Mouse (Mus musculus): ENCODE results near the gene Snx21. TPM values are rescaled to one million over a fixed set of nuclear protein-coding genes. Genes with fewer than 3 reads are reported as not detected.

Gene Snx21
- polyA plus RNA-seq, 1 experiment from 2014 or later = 13.9 TPM

- ATAC-seq (ENCODE audit: low FRiP score, low TSS enrichment) = no peak
- H3K27me3 ChIP-seq (ENCODE audit: control insufficient read depth, insufficient read depth, low read length) = no peaks in the 10 kb centered on the region
- no peak overlapping the region for H3K27ac ChIP-seq (replicated peaks)
- no peak overlapping the region for H3K4me2 ChIP-seq (replicated peaks; ENCODE audit: low read depth)
- peaks cover 9% of the 10 kb centered on the region; the same call in 1 of the 2 replicates for H3K36me3 ChIP-seq (ENCODE audit: control insufficient read depth, insufficient read depth, low read length)
- no peak for TF ChIP-seq EP300 (optimal IDR thresholded peaks at IDR 0.05)
- no peak overlapping the region for H3K9ac ChIP-seq (ENCODE audit: low read length)
- H3K9me3 ChIP-seq (ENCODE audit: control insufficient read depth, low read length) = no peaks in the 10 kb centered on the region
- DNase-seq (ENCODE audit: low spot score) = no peak
- no peak overlapping the region for H3K4me3 ChIP-seq (ENCODE audit: low read depth, low read length)
- 81% methylated on average over 6 of the region's 6 CpGs for WGBS
- H3K4me1 ChIP-seq (replicated peaks; ENCODE audit: control insufficient read depth, insufficient read depth) = 0 out of 2 replicates have a peak, but pooled peaks cover 2% of the 10 kb centered on the region
Measured at GRCm38 (mm10) chr2:164821060-164821459, 35.4 kb downstream of the Snx21 start.

- Histone ChIP-seq H3K9me3 (ENCODE audit: control insufficient read depth, low read length) (no peaks in the 10 kb centered on the region), H3K27ac (replicated peaks) (peak within 1 kb of the TSS; percentile 81), H3K4me3 (ENCODE audit: low read depth, low read length) (peak within 1 kb of the TSS; percentile 71), H3K4me2 (replicated peaks; ENCODE audit: low read depth) (peak within 1 kb of the TSS; percentile 71), H3K36me3 (ENCODE audit: control insufficient read depth, insufficient read depth, low read length) (peaks cover 15% of the 10 kb centered on the region; the same call in 1 of the 2 replicates), H3K27me3 (ENCODE audit: control insufficient read depth, insufficient read depth, low read length) (no peaks in the 10 kb centered on the region), H3K9ac (ENCODE audit: low read length) (peak within 1 kb of the TSS; percentile 64), H3K4me1 (replicated peaks; ENCODE audit: control insufficient read depth, insufficient read depth) (0 out of 2 replicates have a peak, but pooled peaks cover 2% of the 10 kb centered on the region)
- under 1% methylated on average over 32 of the region's 32 CpGs for WGBS
- DNase-seq (ENCODE audit: low spot score) (peak; percentile 98), ATAC-seq (ENCODE audit: low FRiP score, low TSS enrichment) (peak; percentile 99)
- no peak for TF ChIP-seq EP300 (optimal IDR thresholded peaks at IDR 0.05)
- TF ChIP-seq CTCF (IDR thresholded peaks at IDR 0.05; ENCODE audit: low read depth) = peak; percentile 18
Measured at GRCm38 (mm10) chr2:164822636-164823165, 37.1 kb downstream of the Snx21 start, which contains the start of gene Zswim1. Zswim1 (plus strand) TSS chr2:164822686.

- no peaks in the 10 kb centered on the region for H3K27me3 ChIP-seq (ENCODE audit: control insufficient read depth, insufficient read depth, low read length)
- 0 out of 2 replicates have a peak, but pooled peaks cover 2% of the 10 kb centered on the region for H3K4me1 ChIP-seq (replicated peaks; ENCODE audit: control insufficient read depth, insufficient read depth)
- peak overlapping the region; percentile 71 for H3K4me2 ChIP-seq (replicated peaks; ENCODE audit: low read depth)
- ATAC-seq (ENCODE audit: low FRiP score, low TSS enrichment) (peak; percentile 35), DNase-seq (ENCODE audit: low spot score) (peak; percentile 43)
- H3K9ac ChIP-seq (ENCODE audit: low read length) = peak overlapping the region; percentile 64
- H3K4me3 ChIP-seq (ENCODE audit: low read depth, low read length) = peak overlapping the region; percentile 71
- peaks cover 16% of the 10 kb centered on the region; the same call in 1 of the 2 replicates for H3K36me3 ChIP-seq (ENCODE audit: control insufficient read depth, insufficient read depth, low read length)
- H3K9me3 ChIP-seq (ENCODE audit: control insufficient read depth, low read length) = no peaks in the 10 kb centered on the region
- TF ChIP-seq CTCF (IDR thresholded peaks at IDR 0.05; ENCODE audit: low read depth) (peak; percentile 24; the same call in 1 of the 2 replicates), EP300 (optimal IDR thresholded peaks at IDR 0.05) (no peak)
- H3K27ac ChIP-seq (replicated peaks) = peak overlapping the region; percentile 81
- 1% methylated on average over 10 of the region's 10 CpGs for WGBS
Measured at GRCm38 (mm10) chr2:164823181-164823585, 37.6 kb downstream of the Snx21 start.

GRCm38 (mm10) chr2:164823969-164824368 is 38.3 kb downstream of the Snx21 start:
- H3K4me2 ChIP-seq (replicated peaks; ENCODE audit: low read depth) = no peak overlapping the region
- no peak overlapping the region for H3K9ac ChIP-seq (ENCODE audit: low read length)
- DNase-seq (ENCODE audit: low spot score) = no peak
- ATAC-seq (ENCODE audit: low FRiP score, low TSS enrichment) = no peak
- no peaks in the 10 kb centered on the region for H3K9me3 ChIP-seq (ENCODE audit: control insufficient read depth, low read length)
- 90% methylated on average over 4 of the region's 4 CpGs for WGBS
- no peak overlapping the region for H3K4me3 ChIP-seq (ENCODE audit: low read depth, low read length)
- TF ChIP-seq EP300 (optimal IDR thresholded peaks at IDR 0.05) = no peak
- TF ChIP-seq CTCF (IDR thresholded peaks at IDR 0.05; ENCODE audit: low read depth) = no peak
- H3K36me3 ChIP-seq (ENCODE audit: control insufficient read depth, insufficient read depth, low read length) = peaks cover 16% of the 10 kb centered on the region; the same call in 1 of the 2 replicates
- no peak overlapping the region for H3K27ac ChIP-seq (replicated peaks)
- H3K4me1 ChIP-seq (replicated peaks; ENCODE audit: control insufficient read depth, insufficient read depth) = 0 out of 2 replicates have a peak, but pooled peaks cover 2% of the 10 kb centered on the region
- H3K27me3 ChIP-seq (ENCODE audit: control insufficient read depth, insufficient read depth, low read length) = no peaks in the 10 kb centered on the region

GRCm38 (mm10) chr2:164825521-164825920 is 39.9 kb downstream of the Snx21 start:
- Histone ChIP-seq H3K27ac (replicated peaks) (no peak overlapping the region), H3K36me3 (ENCODE audit: control insufficient read depth, insufficient read depth, low read length) (peaks cover 16% of the 10 kb centered on the region; the same call in 1 of the 2 replicates), H3K27me3 (ENCODE audit: control insufficient read depth, insufficient read depth, low read length) (no peaks in the 10 kb centered on the region), H3K9ac (ENCODE audit: low read length) (no peak overlapping the region), H3K4me2 (replicated peaks; ENCODE audit: low read depth) (no peak overlapping the region), H3K4me1 (replicated peaks; ENCODE audit: control insufficient read depth, insufficient read depth) (0 out of 2 replicates have a peak, but pooled peaks cover 2% of the 10 kb centered on the region), H3K4me3 (ENCODE audit: low read depth, low read length) (no peak overlapping the region), H3K9me3 (ENCODE audit: control insufficient read depth, low read length) (no peaks in the 10 kb centered on the region)
- ATAC-seq (ENCODE audit: low FRiP score, low TSS enrichment) = no peak
- WGBS = 97% methylated on average over 17 of the region's 17 CpGs
- DNase-seq (ENCODE audit: low spot score) = no peak
- TF ChIP-seq EP300 (optimal IDR thresholded peaks at IDR 0.05) (no peak), CTCF (IDR thresholded peaks at IDR 0.05; ENCODE audit: low read depth) (no peak)
